Mouse (Mus musculus) pancreas, adult 10 weeks (tissue): ENCODE data around the gene BC005624. TPM values are rescaled to one million over a fixed set of nuclear protein-coding genes. Genes with fewer than 3 reads are reported as not detected.

Experiments
- polyA plus RNA-seq: library from polyadenylated mRNA; stranded (reverse); fragments of 350-450 nt; fragmentation: Illumina TruSeq; extraction: RNeasy Lipid Tissue Mini Kit (QIAGEN cat#74804); gene quantifications from one replicate; pipeline ENCODE4 v1.2.3, GENCODE M21; 2015; ENCODE audit warnings: low read depth, low replicate concordance; ENCODE audit not compliant: insufficient read depth

BC005624 gene
- 11.1 TPM for polyA plus RNA-seq

GRCm38 (mm10) chr2:30981790-30982513 lies at the start of gene BC005624, which contains the start of gene Usp20:
Gene BC005624, minus strand, starts transcription at chr2:30982201.
Gene Usp20, plus strand, starts transcription at chr2:30982279.

GRCm38 (mm10) chr2:30967352-30968327 lies 14.4 kb downstream of the BC005624 start, which contains the start of gene Tor1a:
Gene Tor1a, minus strand, starts transcription at chr2:30967933.

DNA sequence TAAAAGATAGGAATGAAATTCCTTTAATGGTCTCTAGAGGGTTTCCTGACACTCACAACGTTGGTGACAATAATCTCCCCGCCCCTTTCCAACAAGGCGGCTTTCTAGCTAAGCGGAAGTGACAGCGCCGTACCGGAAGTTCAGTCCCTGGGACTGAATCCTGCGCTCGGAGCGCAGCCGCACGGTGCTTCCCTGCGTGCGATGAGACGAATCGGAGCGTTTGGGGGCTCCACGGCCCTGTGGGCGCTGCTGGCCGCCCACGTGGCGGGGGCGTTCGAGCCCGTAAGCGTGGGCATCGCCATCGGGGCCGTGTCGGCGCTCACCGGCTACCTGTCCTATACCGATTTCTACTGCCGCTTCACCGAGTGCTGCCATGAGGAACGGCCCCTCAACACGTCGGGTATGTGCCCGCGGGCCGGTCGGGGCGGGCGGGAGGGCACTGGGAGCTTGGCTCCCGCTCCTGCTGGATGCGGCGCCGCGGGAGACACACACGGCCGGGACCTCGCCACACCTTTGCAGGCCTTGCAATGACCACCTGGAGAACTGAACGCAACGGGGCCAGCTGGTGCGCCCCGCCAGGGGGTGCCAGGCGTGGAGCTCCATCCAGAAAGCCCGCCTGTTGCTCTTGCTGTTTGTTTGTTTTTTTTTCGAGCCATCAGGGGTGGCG lies 29.0 kb downstream of the BC005624 start, which contains the start of gene Tor1b:
TSS of gene Tor1b (plus strand) at position 136 of the 667 bp plus-strand sequence.

GRCm38 (mm10) chr2:30929483-30930045 lies 52.4 kb downstream of the BC005624 start, which contains the start of gene Ptges:
Gene Ptges, minus strand, starts transcription at chr2:30929863.

Other genes starting within 250 kb of the BC005624 start
- 2.9 TPM for gene 1700001O22Rik, start 178.5 kb downstream of the BC005624 start, polyA plus RNA-seq
- gene Ntmt1, start 174.4 kb downstream of the BC005624 start, polyA plus RNA-seq = 8.3 TPM
- gene Asb6, start 151.9 kb downstream of the BC005624 start, polyA plus RNA-seq = 9.7 TPM
- gene Prrx2, start 147.2 kb downstream of the BC005624 start, polyA plus RNA-seq = not detected
- gene Ptges, start 52.3 kb downstream of the BC005624 start, polyA plus RNA-seq = 4.4 TPM
- 20.6 TPM for gene Tor1b, start 29.2 kb downstream of the BC005624 start, polyA plus RNA-seq
- 14.5 TPM for gene Tor1a, start 14.3 kb downstream of the BC005624 start, polyA plus RNA-seq
- 4.5 TPM for gene Usp20, start 78 bp upstream of the BC005624 start, polyA plus RNA-seq
- gene Fnbp1, start 159.8 kb upstream of the BC005624 start, polyA plus RNA-seq = 5.0 TPM
- 4.3 TPM for gene Gpr107, start 170.1 kb upstream of the BC005624 start, polyA plus RNA-seq